Mouse (Mus musculus): Measurements from ENCODE around the gene Cel. TPM values are rescaled to one million over a fixed set of nuclear protein-coding genes. Genes with fewer than 3 reads are reported as not detected.

Gene Cel
- polyA plus RNA-seq, 1 experiment from 2014 or later = not detected

DNA sequence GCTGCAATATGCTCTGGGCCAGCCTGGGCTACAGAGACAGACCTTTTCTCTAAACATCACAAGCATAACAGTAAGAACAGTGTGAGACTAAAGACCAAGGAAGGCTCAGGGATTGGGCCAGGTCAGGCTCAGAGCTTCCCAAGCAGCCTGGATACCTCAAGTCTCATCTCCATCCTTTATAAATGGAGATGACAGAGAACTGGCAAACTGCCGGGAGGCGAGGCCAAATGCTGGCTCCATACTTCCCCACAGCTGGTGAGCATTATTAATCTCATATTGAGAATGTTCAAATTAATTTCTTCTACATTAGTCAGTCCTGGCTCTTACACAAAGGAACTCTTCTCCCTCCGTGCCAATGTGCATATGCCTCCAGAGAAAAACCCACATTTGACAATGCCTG is 13.6 kb upstream of the Cel start:
- H3K27me3 ChIP-seq (ENCODE audit: insufficient read depth, low read length) = no peaks in the 10 kb centered on the region
- H3K4me2 ChIP-seq (ENCODE audit: low read depth, low read length) = no peak overlapping the region
- H3K36me3 ChIP-seq (replicated peaks; ENCODE audit: insufficient read depth, low read length) = peaks cover 50% of the 10 kb centered on the region
- ATAC-seq (no peak), DNase-seq (no peak)
- 86% methylated on average over 3 of the region's 3 CpGs for whole genome bisulfite sequencing (ENCODE audit: insufficient replicate concordance)
- no peaks in the 10 kb centered on the region for H3K9me3 ChIP-seq (ENCODE audit: low read length)
- no peak overlapping the region for H3K27ac ChIP-seq (ENCODE audit: low read depth)
- TF ChIP-seq EP300 (IDR thresholded peaks at IDR 0.05; ENCODE audit: low read depth) = no peak
- TF ChIP-seq CTCF (IDR thresholded peaks at IDR 0.05; ENCODE audit: low read depth) = no peak
- no peak overlapping the region for H3K4me3 ChIP-seq (ENCODE audit: low read depth, low read length)
- peaks cover 1% of the 10 kb centered on the region; the same call in 1 of the 2 replicates for H3K4me1 ChIP-seq (ENCODE audit: insufficient read depth)
- no peak overlapping the region for H3K9ac ChIP-seq (replicated peaks)

DNA sequence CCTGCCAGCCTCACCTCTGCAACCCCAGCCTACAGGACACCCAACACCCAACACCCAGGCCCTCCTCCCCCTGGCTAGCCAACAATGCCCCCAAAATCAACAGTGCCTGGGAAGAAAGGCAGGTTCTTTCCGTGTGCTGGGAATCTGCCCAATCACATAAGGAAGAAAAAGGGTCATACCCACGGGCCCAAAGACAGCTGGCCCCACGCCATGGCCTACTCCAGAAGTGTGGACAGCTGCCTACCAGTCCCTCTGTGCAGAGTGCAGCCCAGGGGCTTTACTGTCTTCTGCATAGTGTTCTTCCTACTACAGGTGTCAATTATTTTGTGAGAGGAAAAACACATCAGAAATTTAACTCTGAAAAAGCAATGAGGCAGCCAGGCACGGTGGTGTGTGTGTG is 12.1 kb upstream of the Cel start:
- Histone ChIP-seq H3K9ac (replicated peaks) (no peak overlapping the region), H3K4me3 (ENCODE audit: low read depth, low read length) (no peak overlapping the region), H3K27me3 (ENCODE audit: insufficient read depth, low read length) (no peaks in the 10 kb centered on the region), H3K36me3 (replicated peaks; ENCODE audit: insufficient read depth, low read length) (peaks cover 61% of the 10 kb centered on the region), H3K9me3 (ENCODE audit: low read length) (no peaks in the 10 kb centered on the region), H3K27ac (ENCODE audit: low read depth) (no peak overlapping the region), H3K4me1 (ENCODE audit: insufficient read depth) (no peaks in the 10 kb centered on the region), H3K4me2 (ENCODE audit: low read depth, low read length) (no peak overlapping the region)
- ATAC-seq = no peak
- no peak for DNase-seq
- WGBS (ENCODE audit: insufficient replicate concordance) = 86% methylated on average over 4 of the region's 4 CpGs
- TF ChIP-seq EP300 (IDR thresholded peaks at IDR 0.05; ENCODE audit: low read depth) (no peak), CTCF (IDR thresholded peaks at IDR 0.05; ENCODE audit: low read depth) (no peak)

DNA sequence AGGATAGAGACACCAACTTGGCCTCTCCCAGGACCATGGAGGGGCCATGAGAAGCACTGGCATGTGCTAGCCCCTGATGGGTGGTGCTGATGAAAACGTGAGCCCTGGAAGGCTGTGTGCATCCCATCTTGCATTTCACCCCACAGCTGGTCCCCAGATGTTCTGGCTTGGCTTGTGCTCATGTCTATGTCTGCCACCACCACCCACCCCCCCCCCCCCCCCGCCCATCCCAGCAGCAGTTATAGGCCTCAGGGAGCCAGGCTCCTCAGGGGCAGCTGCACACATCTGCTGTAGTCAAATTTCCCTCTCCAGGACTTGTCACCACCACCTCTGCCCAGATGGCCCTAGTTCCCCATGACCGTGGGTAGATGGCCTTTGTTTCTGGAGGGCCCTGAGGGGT is 6.7 kb upstream of the Cel start:
- Histone ChIP-seq H3K9ac (replicated peaks) (no peak overlapping the region), H3K4me1 (ENCODE audit: insufficient read depth) (no peaks in the 10 kb centered on the region), H3K27me3 (ENCODE audit: insufficient read depth, low read length) (no peaks in the 10 kb centered on the region), H3K36me3 (replicated peaks; ENCODE audit: insufficient read depth, low read length) (peaks cover 60% of the 10 kb centered on the region), H3K4me2 (ENCODE audit: low read depth, low read length) (no peak overlapping the region), H3K27ac (ENCODE audit: low read depth) (no peak overlapping the region), H3K9me3 (ENCODE audit: low read length) (no peaks in the 10 kb centered on the region), H3K4me3 (ENCODE audit: low read depth, low read length) (no peak overlapping the region)
- 83% methylated on average over 3 of the region's 3 CpGs for WGBS (ENCODE audit: insufficient replicate concordance)
- ATAC-seq = no peak
- TF ChIP-seq EP300 (IDR thresholded peaks at IDR 0.05; ENCODE audit: low read depth) (no peak), CTCF (IDR thresholded peaks at IDR 0.05; ENCODE audit: low read depth) (no peak)
- no peak for DNase-seq

DNA sequence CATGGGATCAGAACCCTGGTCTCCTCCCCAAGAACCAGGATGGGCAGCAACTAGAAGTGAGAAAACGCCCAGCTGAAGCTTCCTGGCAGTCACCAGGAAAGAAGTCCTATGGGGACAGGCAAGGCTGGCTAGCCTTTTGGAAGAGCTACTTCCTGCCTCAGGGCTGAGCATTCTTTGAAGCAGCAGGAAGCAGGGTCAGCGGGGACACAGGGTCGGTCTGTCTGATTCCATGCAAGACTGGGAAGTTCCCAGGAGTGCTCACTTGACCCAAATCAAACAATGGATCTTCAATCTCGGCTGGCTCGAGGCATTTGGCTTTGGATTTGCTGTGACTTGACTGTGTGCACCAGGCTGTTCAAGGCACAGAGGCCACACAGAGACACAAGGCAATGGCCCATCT is 3.3 kb upstream of the Cel start:
- Histone ChIP-seq H3K4me2 (ENCODE audit: low read depth, low read length) (no peak overlapping the region), H3K27me3 (ENCODE audit: insufficient read depth, low read length) (no peaks in the 10 kb centered on the region), H3K27ac (ENCODE audit: low read depth) (no peak overlapping the region), H3K4me3 (ENCODE audit: low read depth, low read length) (no peak overlapping the region), H3K9me3 (ENCODE audit: low read length) (no peaks in the 10 kb centered on the region), H3K9ac (replicated peaks) (no peak overlapping the region), H3K36me3 (replicated peaks; ENCODE audit: insufficient read depth, low read length) (peaks cover 34% of the 10 kb centered on the region), H3K4me1 (ENCODE audit: insufficient read depth) (no peaks in the 10 kb centered on the region)
- no peak for TF ChIP-seq CTCF (IDR thresholded peaks at IDR 0.05; ENCODE audit: low read depth)
- TF ChIP-seq EP300 (IDR thresholded peaks at IDR 0.05; ENCODE audit: low read depth) = no peak
- no peak for DNase-seq
- WGBS (ENCODE audit: insufficient replicate concordance) = 63% methylated on average over 5 of the region's 5 CpGs
- ATAC-seq = no peak

DNA sequence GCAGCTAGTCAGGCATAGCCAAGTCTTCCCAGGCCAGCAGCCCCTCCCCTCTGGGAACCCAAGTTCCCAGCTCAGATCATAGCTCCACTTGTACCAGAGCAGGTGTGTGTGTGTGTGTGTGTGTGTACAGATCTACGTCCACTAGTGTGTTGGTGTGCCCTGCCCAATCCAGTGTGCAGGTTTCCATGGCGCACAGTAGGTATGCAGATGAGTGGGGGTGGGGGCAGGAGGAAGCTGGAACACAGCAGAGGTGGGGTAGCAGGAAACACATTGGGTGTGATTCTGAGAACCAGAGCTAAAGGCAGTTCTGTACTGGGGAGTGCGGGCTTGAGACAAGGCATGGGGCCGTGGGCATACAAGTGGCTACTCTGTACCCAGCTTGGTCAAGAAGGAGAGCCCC is 1.2 kb upstream of the Cel start:
- Histone ChIP-seq H3K9ac (replicated peaks) (no peak overlapping the region), H3K36me3 (replicated peaks; ENCODE audit: insufficient read depth, low read length) (peaks cover 19% of the 10 kb centered on the region), H3K27me3 (ENCODE audit: insufficient read depth, low read length) (no peaks in the 10 kb centered on the region), H3K4me3 (ENCODE audit: low read depth, low read length) (no peak overlapping the region), H3K4me2 (ENCODE audit: low read depth, low read length) (no peak overlapping the region), H3K27ac (ENCODE audit: low read depth) (no peak overlapping the region), H3K4me1 (ENCODE audit: insufficient read depth) (no peaks in the 10 kb centered on the region), H3K9me3 (ENCODE audit: low read length) (no peaks in the 10 kb centered on the region)
- DNase-seq (no peak), ATAC-seq (no peak)
- TF ChIP-seq CTCF (IDR thresholded peaks at IDR 0.05; ENCODE audit: low read depth) (no peak), EP300 (IDR thresholded peaks at IDR 0.05; ENCODE audit: low read depth) (no peak)
- 92% methylated on average over 4 of the region's 4 CpGs for WGBS (ENCODE audit: insufficient replicate concordance)

DNA sequence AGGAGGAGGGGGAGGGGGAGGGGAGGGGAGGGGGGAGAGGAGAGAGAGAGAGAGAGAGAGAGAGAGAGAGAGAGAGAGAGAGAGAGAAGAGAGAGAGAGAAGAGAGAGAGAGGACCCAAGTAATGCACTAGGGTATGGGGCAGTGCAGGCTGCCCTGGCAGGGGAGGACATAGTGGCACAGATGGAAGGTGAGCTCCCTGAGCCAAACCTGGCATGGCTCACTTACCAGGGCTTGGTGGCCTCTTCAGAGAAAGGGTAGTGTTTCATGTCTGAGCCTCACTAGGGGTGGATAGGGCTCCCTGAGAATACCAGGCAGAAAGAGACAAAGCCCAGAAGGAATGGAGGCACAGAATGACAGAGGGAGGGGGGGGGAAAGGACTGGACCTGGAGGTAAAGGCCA is 627 bp upstream of the Cel start:
- H3K27me3 ChIP-seq (ENCODE audit: insufficient read depth, low read length) = no peaks in the 10 kb centered on the region
- peaks cover 15% of the 10 kb centered on the region for H3K36me3 ChIP-seq (replicated peaks; ENCODE audit: insufficient read depth, low read length)
- H3K27ac ChIP-seq (ENCODE audit: low read depth) = no peak overlapping the region
- no peaks in the 10 kb centered on the region for H3K4me1 ChIP-seq (ENCODE audit: insufficient read depth)
- ATAC-seq (no peak), DNase-seq (no peak)
- H3K4me2 ChIP-seq (ENCODE audit: low read depth, low read length) = no peak overlapping the region
- H3K9ac ChIP-seq (replicated peaks) = no peak overlapping the region
- H3K4me3 ChIP-seq (ENCODE audit: low read depth, low read length) = no peak overlapping the region
- TF ChIP-seq CTCF (IDR thresholded peaks at IDR 0.05; ENCODE audit: low read depth) (no peak), EP300 (IDR thresholded peaks at IDR 0.05; ENCODE audit: low read depth) (no peak)
- no peaks in the 10 kb centered on the region for H3K9me3 ChIP-seq (ENCODE audit: low read length)

DNA sequence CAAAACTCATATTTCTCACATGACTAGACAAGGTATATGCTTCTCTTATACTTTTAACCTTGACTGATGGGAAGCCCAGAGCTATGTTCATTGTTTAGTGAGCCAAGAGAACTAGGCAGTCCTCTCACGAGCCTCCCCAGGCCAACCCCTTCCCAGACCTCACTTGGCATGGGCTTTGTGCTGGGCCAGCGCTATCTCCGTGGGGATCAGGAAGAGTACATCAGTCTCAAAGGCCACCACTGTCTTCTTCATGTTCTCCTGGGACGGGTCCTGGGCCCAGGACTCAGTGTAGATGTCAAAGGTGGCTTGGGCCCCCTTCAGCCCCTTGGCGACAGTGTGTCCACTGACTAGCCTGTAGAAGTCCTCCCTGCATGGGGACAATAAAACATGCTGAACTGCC is 5.8 kb downstream of the Cel start:
- Histone ChIP-seq H3K9ac (replicated peaks) (no peak overlapping the region), H3K4me3 (ENCODE audit: low read depth, low read length) (no peak overlapping the region), H3K36me3 (replicated peaks; ENCODE audit: insufficient read depth, low read length) (no peaks in the 10 kb centered on the region), H3K4me2 (ENCODE audit: low read depth, low read length) (no peak overlapping the region), H3K4me1 (ENCODE audit: insufficient read depth) (no peaks in the 10 kb centered on the region), H3K9me3 (ENCODE audit: low read length) (no peaks in the 10 kb centered on the region), H3K27ac (ENCODE audit: low read depth) (no peak overlapping the region), H3K27me3 (ENCODE audit: insufficient read depth, low read length) (no peaks in the 10 kb centered on the region)
- WGBS (ENCODE audit: insufficient replicate concordance) = 73% methylated on average over 5 of the region's 5 CpGs
- DNase-seq = no peak
- TF ChIP-seq CTCF (IDR thresholded peaks at IDR 0.05; ENCODE audit: low read depth) = no peak
- TF ChIP-seq EP300 (IDR thresholded peaks at IDR 0.05; ENCODE audit: low read depth) = no peak
- no peak for ATAC-seq
